Mouse (Mus musculus) lung, postnatal 0 days (tissue): ENCODE results near the gene Pask.

ENCODE experiments used
- CTCF ChIP-seq: IDR thresholded peaks from 2 replicates; pipeline ENCODE4 v1.5.1; 2016; ENCODE audit warnings: antibody characterized with exemption, mild to moderate bottlenecking
- EP300 ChIP-seq: IDR thresholded peaks from 2 replicates; pipeline ENCODE4 v1.6.1; 2016; ENCODE audit warnings: antibody characterized with exemption, mild to moderate bottlenecking, control low read depth

- TF ChIP-seq CTCF = no peak
- TF ChIP-seq EP300 = no peak
Measured at GRCm38 (mm10) chr1:93291591-93291990, 51.7 kb downstream of the Pask start.
